Mouse (Mus musculus) E14TG2a.4 (cell line): ENCODE data around the gene Camk1d.

Experiments
- H3K27me3 ChIP-seq: 2 replicates; pipeline ENCODE4 v1.6.1; 2014; ENCODE audit warnings: low read length, control low read depth; ENCODE audit not compliant: insufficient read depth
- H3K36me3 ChIP-seq: 2 replicates; pipeline ENCODE4 v1.6.1; 2014; ENCODE audit warnings: low read length, control low read depth; ENCODE audit not compliant: insufficient read depth
- H3K4me1 ChIP-seq: replicated peaks from 2 replicates; pipeline ENCODE4 v1.6.1; 2014; ENCODE audit warnings: low read depth, low read length, control low read depth
- H3K4me3 ChIP-seq: replicated peaks from 2 replicates; pipeline ENCODE4 v1.5.1; 2014; ENCODE audit warnings: mild to moderate bottlenecking, low read length
- H3K9me3 ChIP-seq: 2 replicates; pipeline ENCODE4 v1.6.1; 2014; ENCODE audit warnings: low read length, control low read depth
- CTCF ChIP-seq: conservative IDR thresholded peaks from 2 replicates; pipeline ENCODE4 v1.5.1; 2014; ENCODE audit warnings: low read length
- NANOG ChIP-seq: IDR thresholded peaks from 2 replicates; pipeline ENCODE4 v1.6.1; 2014; ENCODE audit warnings: borderline replicate concordance, low read length, mixed read lengths
- POU5F1 ChIP-seq: IDR thresholded peaks from 2 replicates; pipeline ENCODE4 v1.6.1; 2014; ENCODE audit warnings: low read length, borderline replicate concordance

The Camk1d gene

DNA sequence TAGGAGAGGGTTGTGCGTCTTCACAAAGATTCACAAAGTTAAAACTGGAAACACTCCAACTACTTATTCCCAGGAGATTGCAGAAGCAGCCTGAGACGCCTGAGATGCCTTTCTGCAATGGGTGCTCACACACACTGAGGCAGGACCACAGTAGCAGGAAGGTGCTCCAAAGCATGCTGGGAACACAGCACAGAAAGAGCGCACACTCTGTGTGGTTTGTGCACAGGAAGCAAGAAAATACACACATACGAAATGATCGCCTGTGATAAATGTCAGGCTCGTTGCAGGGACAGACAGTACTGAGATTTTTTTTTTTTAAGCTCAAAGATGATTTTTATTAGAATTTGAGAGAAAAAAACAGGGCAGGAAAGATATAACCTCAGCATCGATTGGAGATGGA, 227.7 kb downstream of the Camk1d start:
- no peak for TF ChIP-seq CTCF
- TF ChIP-seq NANOG: no peak
- TF ChIP-seq POU5F1: no peak
- H3K4me3 ChIP-seq: no peak overlapping the region
- peaks cover 31% of the 10 kb centered on the region for H3K4me1 ChIP-seq
- H3K9me3 ChIP-seq: no peaks in the 10 kb centered on the region
- no peaks in the 10 kb centered on the region for H3K27me3 ChIP-seq
- no peaks in the 10 kb centered on the region for H3K36me3 ChIP-seq

DNA sequence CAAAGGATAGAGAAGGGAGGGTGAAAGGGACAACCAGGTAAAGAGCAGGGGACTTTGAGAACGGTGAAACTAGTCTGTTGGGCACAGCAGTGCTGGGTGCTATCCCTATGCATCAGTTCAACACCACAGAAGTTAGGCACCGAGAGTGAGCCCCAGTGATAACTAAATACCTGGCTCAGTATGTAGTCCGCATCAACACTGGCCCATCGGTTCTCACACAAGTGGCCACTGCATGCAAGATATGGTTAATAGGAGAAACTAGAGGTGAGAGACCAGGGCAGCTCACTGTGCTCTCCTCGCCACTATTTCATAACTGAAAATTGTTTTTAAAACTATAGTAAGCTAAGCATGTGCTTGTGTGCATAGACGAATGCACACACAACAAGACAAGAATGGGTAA, 228.5 kb downstream of the Camk1d start:
- H3K4me1 ChIP-seq: peaks cover 36% of the 10 kb centered on the region
- H3K9me3 ChIP-seq: no peaks in the 10 kb centered on the region
- no peak for TF ChIP-seq CTCF
- no peak for TF ChIP-seq NANOG
- no peak for TF ChIP-seq POU5F1
- no peak overlapping the region for H3K4me3 ChIP-seq
- no peaks in the 10 kb centered on the region for H3K27me3 ChIP-seq
- no peaks in the 10 kb centered on the region for H3K36me3 ChIP-seq

GRCm38 (mm10) chr2:5479886-5480285, 234.4 kb downstream of the Camk1d start:
- H3K9me3 ChIP-seq: no peaks in the 10 kb centered on the region
- H3K27me3 ChIP-seq: no peaks in the 10 kb centered on the region
- H3K4me1 ChIP-seq: peaks cover 64% of the 10 kb centered on the region
- no peak for TF ChIP-seq CTCF
- no peak for TF ChIP-seq NANOG
- no peak for TF ChIP-seq POU5F1
- peaks cover 14% of the 10 kb centered on the region for H3K36me3 ChIP-seq
- H3K4me3 ChIP-seq: no peak overlapping the region

GRCm38 (mm10) chr2:5478709-5479108, 235.6 kb downstream of the Camk1d start:
- Histone ChIP-seq H3K27me3 (no peaks in the 10 kb centered on the region), H3K36me3 (peaks cover 14% of the 10 kb centered on the region), H3K9me3 (no peaks in the 10 kb centered on the region), H3K4me3 (no peak overlapping the region), H3K4me1 (peaks cover 52% of the 10 kb centered on the region)
- TF ChIP-seq POU5F1 (no peak), CTCF (no peak), NANOG (no peak)

DNA sequence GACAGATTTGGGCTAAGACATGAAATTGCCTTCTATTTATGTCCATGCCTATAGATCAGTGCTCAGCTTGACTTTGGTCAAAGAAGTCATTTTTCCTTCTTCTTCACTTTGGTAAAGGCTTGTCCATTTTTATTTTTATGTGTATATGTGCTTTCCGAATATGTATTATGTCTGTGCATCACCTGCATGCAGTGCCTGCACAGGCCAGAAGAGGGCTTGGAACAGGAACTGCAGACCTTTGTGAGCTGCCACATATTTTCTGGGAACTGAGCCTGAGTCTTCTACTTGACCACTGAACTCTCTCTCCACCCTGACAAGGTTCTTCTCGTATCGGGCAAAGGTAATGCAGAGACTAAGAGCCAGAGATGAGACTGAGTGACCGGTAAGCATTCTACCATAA, 236.1 kb downstream of the Camk1d start:
- TF ChIP-seq CTCF (peak; percentile 67), POU5F1 (no peak)
- no peak overlapping the region for H3K4me3 ChIP-seq
- H3K36me3 ChIP-seq: peaks cover 14% of the 10 kb centered on the region
- H3K9me3 ChIP-seq: no peaks in the 10 kb centered on the region
- no peaks in the 10 kb centered on the region for H3K27me3 ChIP-seq
- peaks cover 50% of the 10 kb centered on the region for H3K4me1 ChIP-seq

GRCm38 (mm10) chr2:5477525-5477924, 236.8 kb downstream of the Camk1d start:
- TF ChIP-seq CTCF: no peak
- TF ChIP-seq POU5F1: no peak
- TF ChIP-seq NANOG: no peak
- Histone ChIP-seq H3K4me1 (peaks cover 45% of the 10 kb centered on the region), H3K9me3 (no peaks in the 10 kb centered on the region), H3K27me3 (no peaks in the 10 kb centered on the region), H3K4me3 (no peak overlapping the region), H3K36me3 (peaks cover 14% of the 10 kb centered on the region)

DNA sequence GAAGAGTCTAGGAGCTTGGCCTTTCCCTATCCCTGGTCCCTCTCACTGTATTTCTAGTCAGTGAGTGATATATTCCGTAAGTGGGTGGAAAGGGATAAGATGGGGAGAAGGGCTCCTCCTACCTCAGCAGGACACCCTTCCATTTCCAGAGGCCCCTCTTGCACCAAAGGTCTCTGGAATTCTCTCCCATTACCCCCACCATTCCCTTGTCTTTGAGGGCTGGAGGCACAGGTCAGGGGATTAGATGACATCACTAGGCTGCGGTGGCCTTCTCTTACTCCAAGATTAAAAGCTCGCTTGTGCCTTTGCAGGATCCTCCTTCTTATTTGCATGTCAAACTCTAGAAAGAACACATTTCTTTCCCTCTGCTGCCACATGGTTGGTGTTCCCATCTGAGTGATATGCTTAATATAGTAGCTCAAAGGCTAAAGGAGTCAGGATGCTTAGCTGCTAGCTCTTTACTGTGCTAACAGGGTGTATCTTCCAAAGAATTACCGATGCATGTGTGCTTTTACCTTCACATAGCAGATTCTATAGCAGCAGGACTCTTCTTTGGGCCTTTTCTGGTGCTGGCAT, 244.9 kb downstream of the Camk1d start:
- Histone ChIP-seq H3K4me1 (peaks cover 14% of the 10 kb centered on the region), H3K27me3 (no peaks in the 10 kb centered on the region), H3K36me3 (peaks cover 20% of the 10 kb centered on the region), H3K9me3 (no peaks in the 10 kb centered on the region), H3K4me3 (no peak overlapping the region)
- no peak for TF ChIP-seq NANOG
- no peak for TF ChIP-seq POU5F1
- no peak for TF ChIP-seq CTCF

DNA sequence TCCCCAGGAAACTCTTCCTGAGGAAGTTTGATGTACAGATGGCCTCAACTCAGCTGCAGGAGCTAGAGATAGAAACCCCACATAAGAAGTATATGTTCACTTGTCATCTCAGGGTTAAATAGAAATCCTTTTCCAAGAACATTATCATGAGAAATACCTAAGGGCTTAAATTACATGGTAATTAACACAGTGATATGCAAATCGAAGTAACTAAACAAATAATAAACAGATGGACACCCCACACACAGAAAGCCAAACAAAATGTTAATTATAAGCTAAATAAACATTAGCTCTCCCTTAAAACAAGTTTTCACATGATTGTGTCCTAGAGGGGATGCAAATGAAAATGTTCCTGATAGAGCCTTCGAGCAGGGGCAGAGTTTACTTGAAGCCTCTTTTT, 246.8 kb downstream of the Camk1d start:
- Histone ChIP-seq H3K27me3 (no peaks in the 10 kb centered on the region), H3K4me3 (no peak overlapping the region), H3K9me3 (no peaks in the 10 kb centered on the region), H3K4me1 (peaks cover 14% of the 10 kb centered on the region), H3K36me3 (peaks cover 20% of the 10 kb centered on the region)
- TF ChIP-seq POU5F1 (no peak), CTCF (no peak), NANOG (no peak)

- TF ChIP-seq CTCF (no peak), POU5F1 (no peak), NANOG (no peak)
- 0 out of 2 replicates have a peak, but pooled peaks cover 6% of the 10 kb centered on the region for H3K36me3 ChIP-seq
- H3K4me3 ChIP-seq: no peak overlapping the region
- H3K9me3 ChIP-seq: no peaks in the 10 kb centered on the region
- peaks cover 6% of the 10 kb centered on the region; the same call in 1 of the 2 replicates for H3K4me1 ChIP-seq
- no peaks in the 10 kb centered on the region for H3K27me3 ChIP-seq
These were observed 255.6 kb downstream of the Camk1d start for GRCm38 (mm10) chr2:5458671-5459235.
